Mouse (Mus musculus) monocyte, adult 59 days (primary cell): Measurements from ENCODE around the gene Rhox11. TPM values are rescaled to one million over a fixed set of nuclear protein-coding genes. Genes with fewer than 3 reads are reported as not detected.

Experiments
- total RNA-seq, 2 experiments: library from RNA; stranded (reverse); gene quantifications; one replicate each; pipeline ENCODE4 v1.2.4; 2023

Rhox11 gene
- not detected for total RNA-seq

GRCm38 (mm10) chrX:38085041-38085440, at the start of gene Rhox11:
Rhox11 (minus strand) TSS chrX:38085141.

GRCm38 (mm10) chrX:38120982-38121381, 36.0 kb upstream of the Rhox11 start, which contains the start of gene Rhox13:
Rhox13 (plus strand) TSS chrX:38121219.

DNA sequence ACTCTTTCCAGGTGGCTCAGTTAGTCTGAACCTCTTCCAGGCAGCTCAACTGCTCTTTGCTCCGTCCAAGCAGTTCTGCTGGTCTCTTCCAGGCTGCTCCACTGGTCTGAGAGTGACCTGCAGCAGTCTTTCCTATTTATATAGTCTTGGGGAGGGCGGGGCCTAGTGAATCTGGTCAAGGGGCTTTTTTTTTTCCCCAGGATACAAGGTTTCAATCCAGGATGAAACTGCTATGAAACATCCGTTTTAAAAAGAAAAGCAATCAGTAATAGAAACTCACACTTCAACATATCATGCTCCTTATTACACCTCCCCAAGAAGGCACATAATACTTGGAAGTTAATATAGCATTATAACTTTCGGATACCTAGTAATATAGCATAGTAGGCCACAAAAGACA, 25.9 kb upstream of the Rhox11 start, which contains the start of gene Rhox12:
Rhox12 (minus strand) TSS at position 101 of the 400 bp plus-strand sequence.

DNA sequence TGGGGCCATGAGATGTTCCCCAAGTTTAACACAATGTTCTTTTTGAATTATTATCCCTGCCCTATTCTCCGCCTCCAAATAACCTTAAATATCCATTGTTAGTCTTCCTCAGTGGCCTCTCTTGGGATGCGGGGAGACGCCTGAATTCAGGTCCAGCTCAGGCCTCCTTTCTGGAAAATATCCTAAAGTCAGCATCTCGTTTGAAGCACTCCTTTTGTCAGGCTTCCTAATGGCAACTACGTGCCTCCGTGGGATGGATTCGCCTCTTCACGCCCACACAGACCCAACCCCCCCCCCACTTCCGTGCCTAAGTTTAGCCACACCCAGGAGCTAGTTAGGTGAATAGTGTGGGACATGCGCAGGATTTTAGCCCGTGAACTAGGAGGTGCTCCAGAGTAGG, 18.8 kb downstream of the Rhox11 start, which contains the start of gene Rhox10:
Rhox10 (plus strand) TSS at position 301 of the 400 bp plus-strand sequence.

DNA sequence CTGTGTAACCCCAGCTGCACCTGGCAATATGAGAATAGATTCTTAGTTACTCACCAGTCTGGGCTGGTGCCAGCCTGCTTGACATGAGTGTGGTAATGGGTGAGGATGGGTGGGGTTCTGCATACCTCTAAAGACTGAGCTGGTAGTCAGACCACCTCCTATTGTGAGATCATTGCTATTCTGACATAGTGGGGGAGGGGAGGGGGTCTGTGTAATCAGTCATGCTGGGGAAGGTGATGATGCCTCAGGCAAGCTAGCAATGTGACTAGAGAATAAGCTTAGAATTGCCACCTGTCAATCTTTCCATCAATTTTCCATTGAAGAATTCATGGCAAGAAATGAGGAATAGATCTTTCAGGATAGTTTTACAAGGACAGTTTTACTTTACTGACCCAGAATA, 41.9 kb downstream of the Rhox11 start, which contains the start of gene Btg1-ps2:
Btg1-ps2 (minus strand) TSS at position 101 of the 400 bp plus-strand sequence.

Other genes starting within 250 kb of the Rhox11 start
- gene Rhox8, start 206.2 kb downstream of the Rhox11 start, total RNA-seq = not detected
- gene Rhox7b, start 187.9 kb downstream of the Rhox11 start, total RNA-seq = not detected
- not detected for gene Rhox9, start 183.4 kb downstream of the Rhox11 start, total RNA-seq
- not detected for gene Btg1-ps1, start 66.3 kb downstream of the Rhox11 start, total RNA-seq
- not detected for gene Btg1-ps2, start 42.0 kb downstream of the Rhox11 start, total RNA-seq
- not detected for gene Rhox10, start 18.7 kb downstream of the Rhox11 start, total RNA-seq
- not detected for gene Rhox12, start 25.8 kb upstream of the Rhox11 start, total RNA-seq
- gene Rhox13, start 36.1 kb upstream of the Rhox11 start, total RNA-seq = not detected
- 10 to 100 TPM; 21.4 to 25.3 TPM for gene Zbtb33, start 104.7 kb upstream of the Rhox11 start, total RNA-seq
- gene Tmem255a, start 167.3 kb upstream of the Rhox11 start, total RNA-seq = under 1 TPM in 1 of 2 experiments, not detected in 1; 0.30 TPM
- gene Atp1b4, start 231.0 kb upstream of the Rhox11 start, total RNA-seq = not detected